Mouse (Mus musculus): ENCODE data around the gene Rp9. TPM values are rescaled to one million over a fixed set of nuclear protein-coding genes. Genes with fewer than 3 reads are reported as not detected.

The Rp9 gene
- polyA plus RNA-seq, 1 experiment = 3.1 TPM

GRCm38 (mm10) chr9:22448420-22448819 is 21.1 kb downstream of the Rp9 start:
- H3K9me3 ChIP-seq (ENCODE audit: control insufficient read depth, low read length) = no peaks in the 10 kb centered on the region
- TF ChIP-seq GATA1 (IDR thresholded peaks at IDR 0.05; ENCODE audit: low read length) (no peak), TAL1 (IDR thresholded peaks at IDR 0.05; ENCODE audit: low read length) (no peak)
- H3K36me3 ChIP-seq (ENCODE audit: control insufficient read depth) = peaks cover 80% of the 10 kb centered on the region
- H3K27me3 ChIP-seq (ENCODE audit: control insufficient read depth) = no peaks in the 10 kb centered on the region
- peaks cover 24% of the 10 kb centered on the region for H3K4me1 ChIP-seq (ENCODE audit: control insufficient read depth)
- H3K4me3 ChIP-seq (replicated peaks) = no peak overlapping the region

GRCm38 (mm10) chr9:22447213-22447612 is 22.3 kb downstream of the Rp9 start:
- Histone ChIP-seq H3K9me3 (ENCODE audit: control insufficient read depth, low read length) (no peaks in the 10 kb centered on the region), H3K36me3 (ENCODE audit: control insufficient read depth) (peaks cover 68% of the 10 kb centered on the region), H3K4me3 (replicated peaks) (no peak overlapping the region), H3K27me3 (ENCODE audit: control insufficient read depth) (no peaks in the 10 kb centered on the region), H3K4me1 (ENCODE audit: control insufficient read depth) (peaks cover 13% of the 10 kb centered on the region)
- TF ChIP-seq TAL1 (IDR thresholded peaks at IDR 0.05; ENCODE audit: low read length) = no peak
- TF ChIP-seq GATA1 (IDR thresholded peaks at IDR 0.05; ENCODE audit: low read length) = no peak

- Histone ChIP-seq H3K27me3 (ENCODE audit: control insufficient read depth) (no peaks in the 10 kb centered on the region), H3K4me3 (replicated peaks) (no peak overlapping the region), H3K9me3 (ENCODE audit: control insufficient read depth, low read length) (no peaks in the 10 kb centered on the region), H3K36me3 (ENCODE audit: control insufficient read depth) (peaks cover 47% of the 10 kb centered on the region), H3K4me1 (ENCODE audit: control insufficient read depth) (peaks cover 8% of the 10 kb centered on the region)
- no peak for TF ChIP-seq TAL1 (IDR thresholded peaks at IDR 0.05; ENCODE audit: low read length)
- no peak for TF ChIP-seq GATA1 (IDR thresholded peaks at IDR 0.05; ENCODE audit: low read length)
These were observed 24.4 kb downstream of the Rp9 start for GRCm38 (mm10) chr9:22445123-22445522.

- no peak for TF ChIP-seq GATA1 (IDR thresholded peaks at IDR 0.05; ENCODE audit: low read length)
- TF ChIP-seq TAL1 (IDR thresholded peaks at IDR 0.05; ENCODE audit: low read length) = no peak
- H3K27me3 ChIP-seq (ENCODE audit: control insufficient read depth) = no peaks in the 10 kb centered on the region
- peaks cover 27% of the 10 kb centered on the region for H3K36me3 ChIP-seq (ENCODE audit: control insufficient read depth)
- no peak overlapping the region for H3K4me3 ChIP-seq (replicated peaks)
- H3K4me1 ChIP-seq (ENCODE audit: control insufficient read depth) = peaks cover 8% of the 10 kb centered on the region
- H3K9me3 ChIP-seq (ENCODE audit: control insufficient read depth, low read length) = no peaks in the 10 kb centered on the region
These were observed 26.4 kb downstream of the Rp9 start for GRCm38 (mm10) chr9:22443157-22443556.

GRCm38 (mm10) chr9:22438826-22439225 is 30.7 kb downstream of the Rp9 start:
- Histone ChIP-seq H3K36me3 (ENCODE audit: control insufficient read depth) (no peaks in the 10 kb centered on the region), H3K4me1 (ENCODE audit: control insufficient read depth) (no peaks in the 10 kb centered on the region), H3K4me3 (replicated peaks) (no peak overlapping the region), H3K9me3 (ENCODE audit: control insufficient read depth, low read length) (no peaks in the 10 kb centered on the region), H3K27me3 (ENCODE audit: control insufficient read depth) (no peaks in the 10 kb centered on the region)
- no peak for TF ChIP-seq GATA1 (IDR thresholded peaks at IDR 0.05; ENCODE audit: low read length)
- TF ChIP-seq TAL1 (IDR thresholded peaks at IDR 0.05; ENCODE audit: low read length) = no peak

- no peak for TF ChIP-seq GATA1 (IDR thresholded peaks at IDR 0.05; ENCODE audit: low read length)
- no peak for TF ChIP-seq TAL1 (IDR thresholded peaks at IDR 0.05; ENCODE audit: low read length)
These were observed 35.4 kb downstream of the Rp9 start for GRCm38 (mm10) chr9:22434101-22434500.

GRCm38 (mm10) chr9:22433221-22433620 is 36.3 kb downstream of the Rp9 start:
- Histone ChIP-seq H3K4me1 (ENCODE audit: control insufficient read depth) (peaks cover 16% of the 10 kb centered on the region), H3K27me3 (ENCODE audit: control insufficient read depth) (no peaks in the 10 kb centered on the region), H3K9me3 (ENCODE audit: control insufficient read depth, low read length) (no peaks in the 10 kb centered on the region), H3K36me3 (ENCODE audit: control insufficient read depth) (no peaks in the 10 kb centered on the region), H3K4me3 (replicated peaks) (no peak overlapping the region)
- no peak for TF ChIP-seq GATA1 (IDR thresholded peaks at IDR 0.05; ENCODE audit: low read length)
- TF ChIP-seq TAL1 (IDR thresholded peaks at IDR 0.05; ENCODE audit: low read length) = no peak

More at GRCm38 (mm10) chr9:22434101-22434500, 35.4 kb downstream of the Rp9 start:
- peaks cover 8% of the 10 kb centered on the region for H3K4me1 ChIP-seq (ENCODE audit: control insufficient read depth)
- H3K36me3 ChIP-seq (ENCODE audit: control insufficient read depth) = no peaks in the 10 kb centered on the region
- H3K9me3 ChIP-seq (ENCODE audit: control insufficient read depth, low read length) = no peaks in the 10 kb centered on the region
- H3K4me3 ChIP-seq (replicated peaks) = no peak overlapping the region
- H3K27me3 ChIP-seq (ENCODE audit: control insufficient read depth) = no peaks in the 10 kb centered on the region

GRCm38 (mm10) chr9:22430315-22430840 is 39.2 kb downstream of the Rp9 start:
- TF ChIP-seq TAL1 (IDR thresholded peaks at IDR 0.05; ENCODE audit: low read length) (no peak), GATA1 (IDR thresholded peaks at IDR 0.05; ENCODE audit: low read length) (no peak)
- Histone ChIP-seq H3K36me3 (ENCODE audit: control insufficient read depth) (no peaks in the 10 kb centered on the region), H3K4me3 (replicated peaks) (no peak overlapping the region)

GRCm38 (mm10) chr9:22429533-22430241 is 39.9 kb downstream of the Rp9 start:
- Histone ChIP-seq H3K36me3 (ENCODE audit: control insufficient read depth) (no peaks in the 10 kb centered on the region), H3K9me3 (ENCODE audit: control insufficient read depth, low read length) (no peaks in the 10 kb centered on the region), H3K4me3 (replicated peaks) (no peak overlapping the region), H3K4me1 (ENCODE audit: control insufficient read depth) (peaks cover 17% of the 10 kb centered on the region), H3K27me3 (ENCODE audit: control insufficient read depth) (no peaks in the 10 kb centered on the region)
- TF ChIP-seq TAL1 (IDR thresholded peaks at IDR 0.05; ENCODE audit: low read length) (no peak), GATA1 (IDR thresholded peaks at IDR 0.05; ENCODE audit: low read length) (no peak)

More at GRCm38 (mm10) chr9:22430315-22430840, 39.2 kb downstream of the Rp9 start:
- no peaks in the 10 kb centered on the region for H3K27me3 ChIP-seq (ENCODE audit: control insufficient read depth)
- peaks cover 17% of the 10 kb centered on the region for H3K4me1 ChIP-seq (ENCODE audit: control insufficient read depth)
- H3K9me3 ChIP-seq (ENCODE audit: control insufficient read depth, low read length) = no peaks in the 10 kb centered on the region

All from erythroblast, embryonic 14.5 days (primary cell).